Mouse (Mus musculus) MEL (cell line): ENCODE data around the gene Map6d1.

Experiments
- CTCF ChIP-seq, 3 experiments: IDR thresholded peaks in 2 of 3; conservative IDR thresholded peaks in 1 of 3; 2 replicates each; pipeline ENCODE4 v1.5.1; 2011 to 2012; ENCODE audit warnings: low read length in 3 of 3, low read depth in 2 of 3, mild to moderate bottlenecking in 2 of 3, improper control_type of control experiment in 1 of 3, inconsistent platforms in 1 of 3, mixed read lengths in 1 of 3, moderate library complexity in 1 of 3; ENCODE audit not compliant: control insufficient read depth in 1 of 3, insufficient read depth in 1 of 3, poor library complexity in 1 of 3, severe bottlenecking in 1 of 3
- ETS1 ChIP-seq: IDR thresholded peaks from 2 replicates; pipeline ENCODE4 v1.6.1; 2012; ENCODE audit warnings: low read depth, mild to moderate bottlenecking, inconsistent platforms, low read length, improper control_type of control experiment, moderate library complexity
- KAT2A ChIP-seq: conservative IDR thresholded peaks from 2 replicates; pipeline ENCODE4 v1.6.1; 2012; ENCODE audit warnings: low read depth, low read length, improper control_type of control experiment, inconsistent platforms
- MAZ ChIP-seq: IDR thresholded peaks from 2 replicates; pipeline ENCODE4 v1.6.1; 2012; ENCODE audit warnings: low read depth, mild to moderate bottlenecking, inconsistent platforms, low read length, improper control_type of control experiment
- RAD21 ChIP-seq: IDR thresholded peaks from 2 replicates; pipeline ENCODE4 v1.6.1; 2011; ENCODE audit warnings: mild to moderate bottlenecking, low read depth, low read length, improper control_type of control experiment
- TCF12 ChIP-seq: IDR thresholded peaks from 2 replicates; pipeline ENCODE4 v1.6.1; 2014; ENCODE audit warnings: low read depth, mild to moderate bottlenecking, inconsistent platforms, low read length, improper control_type of control experiment, moderate library complexity
- ZC3H11A ChIP-seq: IDR thresholded peaks from 2 replicates; pipeline ENCODE4 v1.6.1; 2012; ENCODE audit warnings: low read depth, mild to moderate bottlenecking, inconsistent platforms, low read length, improper control_type of control experiment

- TF ChIP-seq MAZ, result no peak
- TF ChIP-seq CTCF (IDR thresholded peaks at IDR 0.05 in 2 of 3, conservative IDR thresholded peaks at IDR 0.05 in 1 of 3; ENCODE audit: control insufficient read depth in 1 of 3, insufficient read depth in 1 of 3, low read depth in 2 of 3, low read length in 3 of 3, poor library complexity in 1 of 3, severe bottlenecking in 1 of 3), result peak in 2 of 3 experiments; percentile 30 to 50; a peak in 3 of 6 replicates
- 0 out of 2 replicates have a peak, but pooled peaks have one; percentile 2 for TF ChIP-seq ZC3H11A
- no peak for TF ChIP-seq TCF12
- TF ChIP-seq KAT2A, result no peak
- TF ChIP-seq RAD21, result peak; percentile 8; the same call in 1 of the 2 replicates
- TF ChIP-seq ETS1, result no peak
Measured at GRCm38 (mm10) chr16:20227504-20227903, 13.7 kb downstream of the Map6d1 start.
